ENCODE assay signal across 20 mouse cellular contexts in genomic region chr13:81402191-81402590, GRCm38 (mm10).
"Had no signal": no experiment of that assay in that cellular context is flagged by ENCODE, and none has a peak within 500 bp of the region (broad histone marks: within the 10 kb centered on the region; RNA-seq: fewer than 3 reads in every experiment).

No protein-coding gene starts in this region.

- DNase-seq: liver, embryonic 13.5 days; liver, postnatal 0 days; lung, embryonic 14.5 days; lung, postnatal 10 days; lung, postnatal 4 days; midbrain, embryonic 14.5 days; right cerebral cortex, adult 18-20 months; right cerebral cortex, postnatal 25 days; right cerebral cortex, postnatal 4 days; spleen, adult 18-20 months; thymus, adult 18-20 months; thymus, postnatal 25 days; thymus, postnatal 4 days had no signal

- H3K4me1 ChIP-seq: liver, embryonic 13.5 days; liver, embryonic 15.5 days; megakaryocyte, embryonic 14.5 days; midbrain, embryonic 10.5 days; midbrain, embryonic 12.5 days; neural tube, embryonic 13.5 days; neural tube, embryonic 15.5 days had no signal

- H3K4me3 ChIP-seq: liver, embryonic 13.5 days; liver, embryonic 15.5 days; megakaryocyte, embryonic 14.5 days; midbrain, embryonic 10.5 days; midbrain, embryonic 12.5 days; neural tube, embryonic 13.5 days; neural tube, embryonic 15.5 days had no signal

- H3K9me3 ChIP-seq: liver, embryonic 13.5 days; liver, embryonic 15.5 days; megakaryocyte, embryonic 14.5 days; midbrain, embryonic 10.5 days; midbrain, embryonic 12.5 days; neural tube, embryonic 13.5 days; neural tube, embryonic 15.5 days had no signal

- H3K27ac ChIP-seq: liver, embryonic 13.5 days; liver, embryonic 15.5 days; midbrain, embryonic 10.5 days; midbrain, embryonic 12.5 days; neural tube, embryonic 13.5 days; neural tube, embryonic 15.5 days had no signal

- H3K36me3 ChIP-seq: liver, embryonic 13.5 days; liver, embryonic 15.5 days; neural tube, embryonic 13.5 days; neural tube, embryonic 15.5 days had no signal

- H3K27me3 ChIP-seq: liver, embryonic 13.5 days; liver, embryonic 15.5 days; megakaryocyte, embryonic 14.5 days; midbrain, embryonic 12.5 days; neural tube, embryonic 13.5 days; neural tube, embryonic 15.5 days had no signal

- H3K4me2 ChIP-seq: liver, embryonic 13.5 days; liver, embryonic 15.5 days; lung, embryonic 14.5 days; midbrain, embryonic 12.5 days; neural tube, embryonic 13.5 days; neural tube, embryonic 15.5 days had no signal

- ATAC-seq: liver, postnatal 0 days; midbrain, embryonic 16.5 days had no signal
